Mouse (Mus musculus): ENCODE measurements at regions not wholly inside any gene's neighbourhood (a gene's known extent, or its start where the extent isn't known, plus 50 kb on each side); places are given as distances from the start of the nearest gene placed in this dataset.

GRCm38 (mm10) chr12:13668485-13669022 lies 399.6 kb downstream of the Nbas start:
- TF ChIP-seq CTCF (IDR thresholded peaks at IDR 0.05; ENCODE audit: borderline replicate concordance, insufficient read depth, low read length) = no peak
- no peak for TF ChIP-seq POLR2A (IDR thresholded peaks at IDR 0.05; ENCODE audit: low read depth, low read length)

All from embryonic fibroblast, embryonic 13.5 days (primary cell).